Mouse (Mus musculus): ENCODE data around the gene Irx6.
A peak's percentile ranks its signal among the peaks of the same experiment; 100 is the strongest.

The Irx6 gene

GRCm38 (mm10) chr8:92674244-92675128 is at the start of gene Irx6:
Gene Irx6, plus strand, starts transcription at chr8:92674288.
- DNase-seq (ENCODE audit: low spot score in 2 of 2): no peak

GRCm38 (mm10) chr8:92628711-92629650 is 45.1 kb upstream of the Irx6 start:
- DNase-seq (ENCODE audit: low spot score in 2 of 2): no peak

DNA sequence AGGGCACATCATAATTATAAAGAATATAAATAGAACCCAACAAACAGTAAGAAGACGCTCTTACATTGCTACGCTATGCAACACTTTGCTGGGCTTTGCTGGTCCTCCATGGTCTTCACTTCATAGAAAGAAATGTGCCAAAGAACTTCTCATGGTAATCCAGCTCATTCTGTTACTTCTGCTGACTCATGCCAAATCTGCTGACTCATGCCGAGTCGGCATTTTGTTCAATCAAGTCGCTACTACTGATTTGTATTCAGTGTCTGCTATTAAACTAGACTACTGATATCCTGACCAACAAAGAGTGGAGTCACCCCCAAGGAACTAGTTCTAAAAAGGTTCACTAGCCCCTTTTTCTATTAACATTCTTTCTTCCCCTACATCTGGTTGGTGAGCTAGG is 40.9 kb upstream of the Irx6 start:
- no peak for DNase-seq (ENCODE audit: low spot score in 2 of 2)

DNA sequence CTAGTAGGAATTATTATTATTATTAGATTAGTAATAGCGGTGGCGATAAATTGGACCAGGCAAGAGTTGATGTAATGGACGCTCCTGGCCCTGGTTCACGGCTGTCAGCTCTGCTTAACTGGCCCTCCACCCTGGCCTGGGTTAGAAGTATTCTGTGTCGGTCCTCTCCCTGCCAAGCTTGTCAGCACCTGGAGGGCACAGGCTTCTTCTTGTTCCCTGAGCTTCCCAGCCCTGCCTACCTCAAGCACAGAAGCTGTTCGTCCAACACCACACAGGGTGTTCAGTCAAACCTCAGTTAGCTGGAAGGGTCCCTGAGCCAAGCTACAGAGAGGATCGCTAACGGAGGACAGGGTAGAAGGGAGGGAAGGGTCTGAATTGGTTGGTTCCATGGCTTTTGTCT is 33.3 kb upstream of the Irx6 start:
- DNase-seq (ENCODE audit: low spot score in 2 of 2): no peak

- peak in 1 of 2 experiments; percentile 18 for DNase-seq (ENCODE audit: low spot score in 2 of 2)
Observed at GRCm38 (mm10) chr8:92646637-92647036, 27.5 kb upstream of the Irx6 start.

- DNase-seq (ENCODE audit: low spot score in 2 of 2): no peak
Observed at GRCm38 (mm10) chr8:92664207-92664606, 9.9 kb upstream of the Irx6 start.

- DNase-seq (ENCODE audit: low spot score in 2 of 2): no peak
Observed at GRCm38 (mm10) chr8:92670236-92670635, 3.9 kb upstream of the Irx6 start.

DNA sequence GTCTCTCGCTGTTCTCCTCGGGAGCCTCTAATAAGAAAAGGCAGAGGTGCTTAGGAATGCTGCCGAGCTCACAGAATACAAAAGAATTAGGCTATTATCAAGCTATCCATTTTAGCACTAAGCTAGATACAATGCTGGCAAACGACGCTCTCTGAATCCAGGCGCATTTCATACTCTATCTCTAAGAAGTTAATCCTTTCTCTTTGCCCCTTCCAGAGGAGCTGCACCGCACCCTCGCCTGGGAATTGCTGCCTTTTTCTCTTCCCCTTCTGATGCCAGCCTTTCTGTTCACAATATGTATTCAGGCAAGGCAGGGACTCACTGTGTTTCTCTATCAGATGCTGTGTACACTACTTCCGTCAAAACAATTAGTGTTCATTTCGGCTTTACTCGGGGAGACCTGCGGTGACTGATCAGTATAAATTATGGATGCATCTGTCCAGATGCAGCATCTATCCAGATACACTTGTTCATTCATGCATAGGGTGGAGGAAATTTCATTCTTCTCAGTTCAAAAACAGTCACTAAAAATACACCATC is 3.4 kb upstream of the Irx6 start:
- DNase-seq (ENCODE audit: low spot score in 2 of 2): no peak

DNA sequence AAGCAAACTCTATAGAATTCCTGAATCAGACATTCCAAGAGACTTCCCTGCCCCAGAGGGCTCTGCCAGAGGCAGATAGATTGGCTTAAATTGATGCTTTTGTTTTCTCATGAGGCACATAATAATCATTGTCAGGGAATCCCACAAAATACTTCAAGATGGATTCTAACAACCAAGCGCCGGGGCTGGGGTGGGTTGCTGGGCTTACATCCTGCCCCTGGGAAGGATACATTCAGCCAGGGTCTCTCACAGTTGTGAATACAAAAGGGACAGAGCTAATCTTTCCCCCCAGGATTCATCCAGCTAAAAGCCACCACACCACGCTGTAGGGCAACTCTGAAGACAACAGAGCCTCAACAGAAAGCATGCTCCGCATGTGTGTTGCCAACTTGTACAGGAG is 2.2 kb upstream of the Irx6 start:
- no peak for DNase-seq (ENCODE audit: low spot score in 2 of 2)

DNA sequence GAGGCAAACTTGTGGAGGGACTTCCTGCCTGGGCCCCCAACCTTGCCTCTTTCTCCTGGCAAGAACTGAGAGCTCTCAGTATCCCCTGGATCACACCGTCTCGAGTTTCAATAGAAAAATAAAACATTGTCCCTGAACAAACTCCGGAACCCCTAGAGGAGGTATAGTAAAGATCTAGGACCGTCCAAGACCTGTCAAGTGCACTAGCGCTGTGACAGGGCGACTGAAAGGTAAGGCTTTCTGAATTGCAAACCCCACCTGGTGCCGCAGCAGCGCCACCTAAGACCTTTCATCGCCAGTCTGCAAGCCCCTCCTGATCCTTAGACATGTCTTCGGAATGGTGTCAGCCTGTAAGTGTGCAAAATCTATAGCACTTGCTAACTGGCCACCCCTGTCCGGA is 987 bp upstream of the Irx6 start:
- no peak for DNase-seq (ENCODE audit: low spot score in 2 of 2)

DNA sequence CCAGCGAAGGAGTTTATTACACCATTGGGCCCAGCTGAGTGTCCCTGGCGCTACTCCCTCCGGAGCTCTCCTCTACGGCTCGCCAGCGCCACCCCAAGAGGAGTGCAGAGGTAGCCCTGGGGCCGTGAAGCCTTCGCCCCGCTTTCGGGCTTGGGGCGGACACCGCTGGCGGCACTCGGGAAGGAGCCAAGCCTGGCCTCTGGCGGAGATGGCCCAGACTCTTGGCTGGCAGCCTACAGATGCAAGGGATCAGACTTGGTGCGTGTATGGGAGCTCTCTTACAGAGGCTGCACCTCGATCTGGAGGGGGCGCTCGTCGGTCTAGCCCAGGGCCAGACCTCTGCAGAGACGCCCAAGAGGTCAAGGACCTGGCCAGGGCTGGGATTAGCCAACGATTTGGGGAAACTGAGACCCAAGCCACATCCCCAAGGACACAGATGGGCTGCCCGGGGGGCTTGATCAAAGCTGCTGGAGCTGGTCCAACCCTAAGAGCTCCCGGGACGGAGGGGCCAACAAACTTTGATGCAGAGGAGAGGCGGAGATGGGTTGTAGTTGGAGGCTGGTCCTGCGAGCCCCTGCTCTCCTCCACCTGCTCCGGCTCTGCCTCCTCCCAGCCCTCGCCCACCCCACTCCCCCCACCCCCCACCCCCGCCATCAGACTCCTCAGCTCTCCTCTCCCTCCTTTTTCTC is 389 bp upstream of the Irx6 start:
- DNase-seq (ENCODE audit: low spot score in 2 of 2): peak in 1 of 2 experiments; percentile 24

DNA sequence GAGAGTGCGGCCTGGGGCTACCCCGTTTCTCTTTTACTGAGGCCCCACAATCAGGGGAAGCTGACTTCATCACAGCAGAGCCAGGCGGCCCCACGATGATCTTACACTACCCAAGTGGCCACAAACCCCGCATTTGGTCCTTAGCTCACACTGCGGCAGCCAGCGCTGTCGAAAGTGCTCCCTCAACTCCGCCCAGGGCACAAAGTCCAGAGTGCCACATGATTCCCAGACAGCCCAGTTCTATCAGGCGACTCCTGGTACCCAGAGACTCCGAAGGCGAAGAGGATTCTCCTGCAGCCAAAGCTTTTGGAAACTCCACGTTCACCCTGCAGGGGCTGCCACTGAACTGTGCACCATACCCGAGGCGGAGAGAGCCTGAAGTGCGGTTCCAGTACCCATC is 4.3 kb downstream of the Irx6 start:
- DNase-seq (ENCODE audit: low spot score in 2 of 2): no peak

DNA sequence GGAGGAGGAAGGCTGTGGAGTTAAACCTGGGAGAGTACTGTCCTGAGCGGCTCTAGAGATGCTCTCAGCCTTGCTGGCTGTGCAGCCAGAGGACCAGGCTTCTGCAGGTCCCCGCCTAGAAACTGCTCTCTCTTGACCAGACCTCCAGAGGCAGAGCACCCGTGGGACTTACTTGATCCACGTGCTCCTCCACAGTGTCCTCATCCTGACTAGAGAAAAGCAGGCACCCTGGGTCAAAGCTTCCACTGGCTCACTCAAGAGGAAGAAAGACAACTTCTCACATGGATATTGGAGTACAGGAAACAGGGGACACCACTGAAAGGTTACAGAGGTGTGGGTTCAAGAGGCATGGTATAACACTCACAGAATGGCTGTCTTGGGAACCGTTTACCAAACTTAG is 23.3 kb downstream of the Irx6 start:
- no peak for DNase-seq (ENCODE audit: low spot score in 2 of 2)

DNA sequence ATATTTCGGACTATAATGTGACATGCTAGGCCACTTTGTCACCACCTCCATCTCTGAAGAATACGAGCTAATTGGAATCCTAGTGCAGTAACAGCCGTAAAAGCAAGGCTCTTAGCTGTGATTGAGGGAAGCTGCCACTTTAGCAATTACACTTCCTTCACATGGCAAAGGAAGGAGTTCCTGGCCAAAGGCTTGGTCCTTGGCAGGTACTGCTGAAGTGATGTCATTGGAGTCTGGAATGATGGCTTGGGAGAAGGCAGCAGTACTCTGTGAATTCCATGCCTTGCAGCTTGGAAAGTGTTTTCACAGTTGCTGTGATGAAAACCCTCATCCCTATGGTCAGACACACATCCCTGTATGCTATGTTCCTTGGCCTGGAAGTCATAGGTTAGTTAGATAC is 24.3 kb downstream of the Irx6 start:
- DNase-seq (ENCODE audit: low spot score in 2 of 2): no peak

- no peak for DNase-seq (ENCODE audit: low spot score in 2 of 2)
Observed at GRCm38 (mm10) chr8:92699922-92700540, 25.9 kb downstream of the Irx6 start.

GRCm38 (mm10) chr8:92703375-92703774 is 29.3 kb downstream of the Irx6 start:
- no peak for DNase-seq (ENCODE audit: low spot score in 2 of 2)

GRCm38 (mm10) chr8:92706311-92706710 is 32.2 kb downstream of the Irx6 start:
- DNase-seq (ENCODE audit: low spot score in 2 of 2): peak in 1 of 2 experiments; percentile 6

GRCm38 (mm10) chr8:92713286-92713685 is 39.2 kb downstream of the Irx6 start:
- no peak for DNase-seq (ENCODE audit: low spot score in 2 of 2)

DNA sequence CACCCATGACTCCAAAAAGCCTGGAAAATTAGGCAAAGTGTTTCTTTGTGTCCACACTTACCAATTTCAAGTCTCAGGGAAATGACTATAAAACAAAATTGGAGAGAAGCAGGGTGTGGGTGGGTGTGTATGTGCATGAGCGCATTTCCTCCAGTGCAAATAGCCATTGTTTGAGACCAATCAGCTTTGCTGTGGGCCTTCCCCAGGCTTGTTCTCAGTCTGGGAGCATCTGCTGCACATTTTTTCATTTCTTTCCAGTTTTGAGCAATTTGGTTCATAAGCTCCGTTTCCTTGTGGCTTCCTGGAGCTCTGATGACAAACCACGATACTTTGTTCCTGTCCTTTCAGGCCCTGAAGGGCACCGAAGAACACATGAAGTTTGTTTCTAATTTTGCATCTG is 43.3 kb downstream of the Irx6 start:
- DNase-seq (ENCODE audit: low spot score in 2 of 2): no peak

DNA sequence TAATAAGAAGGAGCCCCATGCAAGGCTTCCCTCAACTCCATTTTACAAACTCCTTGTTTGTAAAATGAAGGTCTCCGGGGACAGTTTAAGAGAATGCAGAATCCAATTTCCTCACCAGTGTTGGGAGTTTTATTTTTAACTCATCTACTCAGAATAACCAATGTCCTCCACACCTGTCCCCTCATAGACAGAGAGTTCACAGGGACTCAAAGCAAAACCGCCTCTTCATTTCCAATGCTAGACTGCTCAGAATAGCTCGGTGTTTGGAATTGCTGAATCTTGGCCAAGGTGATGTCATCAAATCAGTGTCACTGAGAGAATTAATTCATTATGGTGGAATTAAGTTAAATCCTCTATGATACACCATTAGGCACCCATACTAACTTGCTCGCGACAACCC is 44.0 kb downstream of the Irx6 start:
- DNase-seq (ENCODE audit: low spot score in 2 of 2): no peak

DNA sequence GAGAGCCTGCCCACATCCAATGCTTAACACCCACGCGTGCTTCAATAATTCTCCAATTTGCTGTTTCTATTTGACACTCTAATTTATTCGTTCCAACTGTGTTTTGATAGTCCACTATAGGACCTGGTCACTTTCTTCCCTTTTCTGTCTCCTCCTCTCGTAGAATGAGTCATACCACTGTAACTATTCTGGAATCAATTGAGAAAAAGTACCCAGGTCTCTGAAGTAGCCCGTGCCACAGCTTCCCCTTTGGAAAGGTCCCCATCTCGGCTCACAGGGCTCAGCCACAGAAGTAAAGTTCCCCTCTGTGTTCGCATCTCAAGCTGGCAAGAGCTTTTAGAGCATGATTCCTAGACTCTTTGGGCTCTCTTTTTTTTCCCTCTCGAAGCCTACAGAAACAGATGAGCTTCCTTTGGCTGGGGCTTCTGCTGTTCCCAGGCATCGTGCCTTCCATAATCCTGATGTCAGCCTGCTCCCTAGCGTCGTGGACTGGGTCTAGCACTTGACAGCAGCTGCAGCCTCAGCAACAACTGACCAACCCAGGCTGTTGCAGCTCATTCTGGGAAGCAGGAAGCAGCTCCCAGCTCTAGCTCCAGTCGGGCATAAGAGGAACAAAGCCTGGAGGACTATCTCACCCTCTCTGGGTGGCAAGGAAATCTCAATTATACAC is 47.3 kb downstream of the Irx6 start:
- peak; percentile 63 to 72 for DNase-seq (ENCODE audit: low spot score in 2 of 2)

All from frontal cortex, postnatal 36 days (tissue).